In the genomic region with DNA sequence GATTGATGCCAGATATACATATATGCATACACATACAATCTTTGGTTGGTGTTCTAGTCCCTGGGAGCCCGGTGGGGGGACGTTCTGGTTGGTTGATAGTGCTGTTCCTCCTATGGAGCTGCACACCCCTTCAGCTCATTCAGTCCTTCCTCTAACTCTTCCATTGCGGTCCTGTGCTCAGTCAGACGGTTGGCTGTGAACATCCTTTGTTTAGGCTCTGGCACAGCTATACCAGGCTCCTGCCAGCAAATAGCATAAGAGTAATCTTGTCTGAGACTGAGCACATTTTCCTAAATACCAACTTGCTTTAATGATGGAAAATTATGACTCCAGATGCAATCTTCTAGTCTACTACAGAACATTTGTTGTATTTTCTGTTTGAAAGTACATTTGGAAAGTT, we compare ENCODE assay signal across 30 mouse cellular contexts.
DNase-seq lines count a peak whose midpoint lies in the region; ATAC-seq and TF ChIP-seq lines count a peak whose summit lies in the region.
"Had no signal": no experiment of that assay in that cellular context is flagged by ENCODE, and none has a peak within 500 bp of the region (broad histone marks: within the 10 kb centered on the region; RNA-seq: fewer than 3 reads in every experiment).

No protein-coding gene starts in this region.

- no peaks in the 10 kb centered on the region for H3K79me2 ChIP-seq in heart, adult 2 months (replicated peaks; ENCODE audit: control insufficient read depth, insufficient read depth, low read length)

- H3K27me3 ChIP-seq in forebrain, embryonic 15.5 days = no peaks in the 10 kb centered on the region
- H3K27me3 ChIP-seq in forebrain, embryonic 10.5 days (ENCODE audit: poor library complexity, severe bottlenecking) = no peaks in the 10 kb centered on the region
- H3K27me3 ChIP-seq in heart, adult 2 months (ENCODE audit: control insufficient read depth, insufficient read depth, low read length) = no peaks in the 10 kb centered on the region
- no peaks in the 10 kb centered on the region for H3K27me3 ChIP-seq in lung, embryonic 14.5 days (ENCODE audit: insufficient read depth, low read length)
- H3K27me3 ChIP-seq: embryonic facial prominence, embryonic 13.5 days; heart, embryonic 12.5 days; heart, embryonic 15.5 days; hindbrain, embryonic 13.5 days; intestine, embryonic 15.5 days had no signal

- no peak for DNase-seq in forebrain, embryonic 10.5 days (ENCODE audit: extremely low spot score, low spot score)
- peak; percentile 82 for DNase-seq in heart, adult 11 months
- no peak for DNase-seq in heart, adult 2 months
- DNase-seq in lung, embryonic 14.5 days = peak; percentile 1
- DNase-seq in lung, postnatal 36 days = no peak
- no peak for DNase-seq in cerebellum, postnatal 10 days
- DNase-seq: adrenal gland, adult 8-10 months; adrenal gland, postnatal 25 days; cerebellum, adult 11 months; cerebellum, adult 2 months; cerebellum, adult 9-11 months; cerebellum, postnatal 36 days; embryo, embryonic 11 days; gastrocnemius, postnatal 10 days; gastrocnemius, postnatal 36 days; heart, postnatal 10 days; heart, postnatal 36 days; kidney, adult 11 months; kidney, adult 8-10 months had no signal

- TF ChIP-seq CTCF in heart, adult 2 months (IDR thresholded peaks at IDR 0.05) = no peak
- TF ChIP-seq CTCF in lung, embryonic 14.5 days (IDR thresholded peaks at IDR 0.05; ENCODE audit: low read depth) = no peak

- H3K27ac ChIP-seq in forebrain, embryonic 15.5 days (replicated peaks) = no peak overlapping the region
- H3K27ac ChIP-seq in forebrain, embryonic 10.5 days = no peak overlapping the region
- H3K27ac ChIP-seq in heart, adult 2 months = no peak overlapping the region
- H3K27ac ChIP-seq in lung, embryonic 14.5 days (ENCODE audit: low read depth) = no peak overlapping the region
- H3K27ac ChIP-seq: embryonic facial prominence, embryonic 10.5 days; embryonic facial prominence, embryonic 13.5 days; heart, embryonic 15.5 days; hindbrain, embryonic 10.5 days; hindbrain, embryonic 13.5 days; intestine, embryonic 15.5 days had no signal

- H3K9me3 ChIP-seq in forebrain, embryonic 15.5 days = no peaks in the 10 kb centered on the region
- no peaks in the 10 kb centered on the region for H3K9me3 ChIP-seq in forebrain, embryonic 10.5 days
- no peaks in the 10 kb centered on the region for H3K9me3 ChIP-seq in lung, embryonic 14.5 days (ENCODE audit: low read depth, low read length)
- H3K9me3 ChIP-seq: embryonic facial prominence, embryonic 10.5 days; embryonic facial prominence, embryonic 13.5 days; heart, embryonic 12.5 days; heart, embryonic 15.5 days; hindbrain, embryonic 10.5 days; hindbrain, embryonic 13.5 days; intestine, embryonic 15.5 days had no signal

- TF ChIP-seq POLR2A in heart, adult 2 months (IDR thresholded peaks at IDR 0.05; ENCODE audit: insufficient read depth, low read depth, low read length) = no peak

- 64% methylated on average over 4 of the region's 4 CpGs for WGBS in forebrain, embryonic 15.5 days
- WGBS in forebrain, embryonic 10.5 days = 84% methylated on average over 4 of the region's 4 CpGs
- 72% methylated on average over 4 of the region's 4 CpGs for WGBS in heart, adult 2 months
- 76% methylated on average over 4 of the region's 4 CpGs for WGBS in lung, embryonic 14.5 days

- H3K4me2 ChIP-seq in forebrain, embryonic 15.5 days (replicated peaks) = no peak overlapping the region
- no peak overlapping the region for H3K4me2 ChIP-seq in lung, embryonic 14.5 days
- H3K4me2 ChIP-seq: embryonic facial prominence, embryonic 13.5 days; heart, embryonic 12.5 days; heart, embryonic 15.5 days; hindbrain, embryonic 13.5 days; intestine, embryonic 15.5 days had no signal

- H3K4me1 ChIP-seq in forebrain, embryonic 15.5 days = no peaks in the 10 kb centered on the region
- no peaks in the 10 kb centered on the region for H3K4me1 ChIP-seq in forebrain, embryonic 10.5 days
- H3K4me1 ChIP-seq in heart, adult 2 months (ENCODE audit: control insufficient read depth, insufficient read depth, low read length) = no peaks in the 10 kb centered on the region
- no peaks in the 10 kb centered on the region for H3K4me1 ChIP-seq in lung, embryonic 14.5 days (ENCODE audit: insufficient read depth)
- H3K4me1 ChIP-seq: embryonic facial prominence, embryonic 10.5 days; embryonic facial prominence, embryonic 13.5 days; heart, embryonic 12.5 days; heart, embryonic 15.5 days; hindbrain, embryonic 10.5 days; hindbrain, embryonic 13.5 days; intestine, embryonic 15.5 days had no signal

- no peak overlapping the region for H3K9ac ChIP-seq in forebrain, embryonic 15.5 days (replicated peaks)
- H3K9ac ChIP-seq in heart, adult 2 months (ENCODE audit: low read depth, low read length) = no peak overlapping the region
- no peak overlapping the region for H3K9ac ChIP-seq in lung, embryonic 14.5 days
- H3K9ac ChIP-seq: embryonic facial prominence, embryonic 13.5 days; heart, embryonic 12.5 days; heart, embryonic 15.5 days; hindbrain, embryonic 13.5 days; intestine, embryonic 15.5 days had no signal

- no peak for TF ChIP-seq EP300 in heart, adult 2 months (IDR thresholded peaks at IDR 0.05; ENCODE audit: insufficient read depth, low read depth, low read length)

- no peak overlapping the region for H3K4me3 ChIP-seq in forebrain, embryonic 15.5 days
- H3K4me3 ChIP-seq in forebrain, embryonic 10.5 days = no peak overlapping the region
- no peak overlapping the region for H3K4me3 ChIP-seq in heart, adult 2 months
- H3K4me3 ChIP-seq in lung, embryonic 14.5 days (ENCODE audit: low read depth, low read length) = no peak overlapping the region
- H3K4me3 ChIP-seq: embryonic facial prominence, embryonic 10.5 days; embryonic facial prominence, embryonic 13.5 days; erythroblast, embryonic 14.5 days; heart, embryonic 12.5 days; heart, embryonic 15.5 days; hindbrain, embryonic 10.5 days; hindbrain, embryonic 13.5 days; intestine, embryonic 15.5 days had no signal

- ATAC-seq in forebrain, embryonic 15.5 days (replicated peaks) = peak; percentile 80; the same call in 1 of the 2 replicates
- ATAC-seq in lung, embryonic 14.5 days (ENCODE audit: insufficient read depth) = no peak
- ATAC-seq: activated CD4-positive, CD25-positive, alpha-beta regulatory T cell, adult 4 months; hindbrain, embryonic 16.5 days; intestine, embryonic 15.5 days had no signal

- H3K36me3 ChIP-seq in forebrain, embryonic 15.5 days = no peaks in the 10 kb centered on the region
- H3K36me3 ChIP-seq in forebrain, embryonic 10.5 days (replicated peaks) = no peaks in the 10 kb centered on the region
- H3K36me3 ChIP-seq in heart, adult 2 months (ENCODE audit: control insufficient read depth, insufficient read depth, low read length) = no peaks in the 10 kb centered on the region
- no peaks in the 10 kb centered on the region for H3K36me3 ChIP-seq in lung, embryonic 14.5 days (ENCODE audit: insufficient read depth)
- H3K36me3 ChIP-seq: embryonic facial prominence, embryonic 10.5 days; embryonic facial prominence, embryonic 13.5 days; heart, embryonic 12.5 days; heart, embryonic 15.5 days; hindbrain, embryonic 10.5 days; hindbrain, embryonic 13.5 days; intestine, embryonic 15.5 days had no signal

- intact Hi-C loops in heart, adult 2 months (cut with DNase I) = no loop called here

Comparison
In these comparisons a context has a peak if more than half of its experiments do, and no peak if none do; other contexts are left out.
1. DNase-seq: peak in heart, adult 11 months (single experiment) and lung, embryonic 14.5 days (single experiment); none in forebrain, embryonic 10.5 days (single experiment), heart, adult 2 months (0 of 2), lung, postnatal 36 days (single experiment) and cerebellum, postnatal 10 days (0 of 2).